Mouse (Mus musculus): ENCODE results near the gene Olfr960. TPM values are rescaled to one million over a fixed set of nuclear protein-coding genes. Genes with fewer than 3 reads are reported as not detected.

The Olfr960 gene
- total RNA-seq, 2 experiments from 2014 or later = not detected

Other genes with a start within 250 kb of the Olfr960 start
- not detected for gene Olfr951, start 234.0 kb upstream of the Olfr960 start, total RNA-seq (2021)
- gene Olfr952, start 194.2 kb upstream of the Olfr960 start, total RNA-seq (2021) = not detected
- not detected for gene Olfr954, start 164.7 kb upstream of the Olfr960 start, total RNA-seq (2021)
- not detected for gene Olfr955, start 149.4 kb upstream of the Olfr960 start, total RNA-seq (2021)
- not detected for gene Olfr44, start 127.4 kb upstream of the Olfr960 start, total RNA-seq (2021)
- not detected for gene Olfr957, start 105.6 kb upstream of the Olfr960 start, total RNA-seq (2021)
- gene Olfr958, start 67.3 kb upstream of the Olfr960 start, total RNA-seq (2021) = not detected
- not detected for gene Olfr959, start 45.8 kb upstream of the Olfr960 start, total RNA-seq (2021)
- 1 to 10 TPM; 3.9 to 6.2 TPM for gene AW551984, start 17.0 kb upstream of the Olfr960 start, total RNA-seq (2021)
- not detected for gene Olfr148, start 10.7 kb upstream of the Olfr960 start, total RNA-seq (2021)
- not detected for gene Olfr961, start 23.7 kb downstream of the Olfr960 start, total RNA-seq (2021)
- not detected for gene Olfr963, start 45.8 kb downstream of the Olfr960 start, total RNA-seq (2021)
- not detected for gene Olfr149, start 85.7 kb downstream of the Olfr960 start, total RNA-seq (2021)
- gene Olfr965, start 90.0 kb downstream of the Olfr960 start, total RNA-seq (2021) = not detected
- gene Olfr150, start 109.6 kb downstream of the Olfr960 start, total RNA-seq (2021) = not detected
- gene Olfr967, start 124.9 kb downstream of the Olfr960 start, total RNA-seq (2021) = not detected
- gene Olfr968, start 161.9 kb downstream of the Olfr960 start, total RNA-seq (2021) = not detected
- gene Olfr969, start 169.6 kb downstream of the Olfr960 start, total RNA-seq (2021) = not detected
- gene Olfr970, start 187.5 kb downstream of the Olfr960 start, total RNA-seq (2021) = not detected
- gene Olfr971, start 215.5 kb downstream of the Olfr960 start, total RNA-seq (2021) = not detected
- not detected for gene Olfr972, start 245.0 kb downstream of the Olfr960 start, total RNA-seq (2021)